Mouse (Mus musculus) urinary bladder, postnatal 10 days (tissue): ENCODE measurements around the gene Il31ra.

ENCODE experiments used
- DNase-seq: peaks from one replicate; pipeline ENCODE4 v3.0.0; 2022; ENCODE audit warnings: low spot score

Gene Il31ra

DNA sequence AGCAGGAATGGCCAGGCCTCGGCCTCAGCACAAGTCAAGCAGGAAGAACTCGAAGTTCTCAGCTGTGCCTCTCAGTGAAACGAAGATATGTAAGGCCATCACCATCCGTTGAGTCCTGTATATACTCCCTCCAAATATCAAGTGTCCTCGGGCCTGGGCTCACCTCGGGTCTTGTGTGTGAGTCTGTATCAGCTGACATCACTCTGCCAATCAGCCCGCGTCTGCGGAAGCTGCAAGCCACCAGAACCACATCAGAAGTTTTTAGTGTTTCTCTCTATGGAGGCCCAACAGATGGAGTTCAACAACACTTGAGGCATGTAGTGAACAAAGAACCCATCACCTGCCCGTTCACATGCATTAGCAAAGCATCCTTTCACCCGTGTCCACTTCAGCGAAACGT, 86.5 kb downstream of the Il31ra start:
- no peak for DNase-seq

DNA sequence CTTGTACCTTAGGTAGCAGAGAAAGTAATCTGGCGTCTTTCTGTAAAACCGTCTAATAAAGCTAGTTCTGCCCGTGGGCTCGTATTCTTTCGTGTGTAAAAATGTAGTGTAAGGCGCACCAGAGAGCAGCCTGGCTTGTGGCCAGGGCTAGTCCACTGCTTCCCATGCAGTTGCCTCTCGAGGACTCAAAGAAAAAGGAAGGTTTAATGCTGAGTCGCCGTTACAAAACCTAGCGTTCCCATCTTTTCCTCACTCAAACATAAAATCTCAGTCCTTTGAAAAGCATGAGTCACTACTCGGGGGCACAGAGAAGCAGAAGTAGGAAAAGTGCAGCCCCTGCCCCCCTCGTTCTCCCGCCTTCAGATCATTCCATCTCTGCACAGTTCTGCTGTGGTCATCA, 87.4 kb downstream of the Il31ra start:
- no peak for DNase-seq

DNA sequence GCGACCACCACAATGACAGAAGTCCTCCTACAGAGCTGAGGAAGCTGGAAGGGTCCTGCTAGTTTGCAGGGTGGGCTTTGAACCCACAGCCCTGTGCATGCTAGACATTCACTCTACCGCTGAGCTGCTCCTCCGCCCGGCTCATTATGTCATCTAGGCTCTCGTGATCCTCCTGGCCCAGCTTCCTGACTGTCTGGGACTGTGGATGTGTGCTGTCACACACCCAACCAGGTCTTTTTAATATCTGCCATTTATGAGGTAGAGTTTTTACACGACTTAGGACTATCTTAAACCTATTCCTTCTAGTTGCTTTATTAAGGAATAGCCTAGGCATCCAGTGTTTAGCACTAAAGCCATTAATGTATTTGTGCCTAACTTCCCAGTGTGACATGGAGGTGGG, 88.7 kb downstream of the Il31ra start:
- no peak for DNase-seq

DNA sequence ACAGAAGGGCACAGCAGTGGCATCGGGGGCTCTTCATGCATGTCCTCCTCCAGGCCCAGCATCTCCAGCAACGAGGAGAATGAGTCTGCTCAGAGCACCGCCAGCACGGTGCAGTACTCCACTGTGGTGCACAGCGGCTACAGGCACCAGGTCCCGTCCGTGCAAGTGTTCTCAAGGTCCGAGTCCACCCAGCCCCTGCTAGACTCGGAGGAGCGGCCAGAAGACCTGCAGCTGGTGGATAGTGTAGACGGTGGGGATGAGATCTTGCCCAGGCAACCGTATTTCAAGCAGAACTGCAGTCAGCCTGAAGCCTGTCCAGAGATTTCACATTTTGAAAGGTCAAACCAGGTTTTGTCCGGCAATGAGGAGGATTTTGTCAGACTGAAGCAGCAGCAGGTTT, 90.3 kb downstream of the Il31ra start:
- no peak for DNase-seq

DNA sequence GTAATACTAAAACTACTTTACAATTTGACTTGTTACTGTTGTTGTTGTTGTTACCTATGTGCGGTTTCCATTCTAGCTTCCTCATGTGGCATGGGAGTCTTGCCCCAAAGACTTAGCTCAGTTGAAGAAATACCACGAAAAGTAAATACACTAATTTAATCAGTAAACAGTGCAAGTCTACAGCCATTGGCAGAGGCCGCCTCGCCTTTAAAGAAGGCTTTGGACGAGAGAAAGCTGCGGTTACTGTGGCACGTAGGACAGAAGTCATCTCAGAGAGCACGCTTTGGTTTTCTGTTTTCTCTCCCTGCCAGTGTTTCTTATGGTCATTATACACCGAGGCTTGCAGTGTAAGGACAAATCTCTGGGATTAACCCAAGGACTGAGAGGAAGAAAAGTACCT, 93.7 kb downstream of the Il31ra start:
- no peak for DNase-seq

DNA sequence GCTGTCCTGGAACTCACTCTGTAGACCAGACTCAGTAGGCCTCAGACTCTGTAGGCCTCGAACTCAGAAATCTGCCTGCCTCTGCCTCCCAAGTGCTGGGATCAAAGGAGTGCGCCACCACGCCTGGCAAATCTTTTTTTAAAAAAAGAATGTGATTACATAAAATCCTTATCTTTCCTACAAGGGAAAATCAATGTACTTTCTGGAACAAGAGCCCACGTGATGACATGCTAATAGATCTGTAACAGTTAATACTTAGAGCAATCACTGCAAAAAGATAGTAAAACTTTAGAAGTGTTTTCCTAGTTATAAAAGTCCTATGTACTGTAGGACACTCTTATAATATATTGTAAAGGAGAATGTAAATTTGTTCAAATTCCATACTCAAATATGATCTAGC, 94.1 kb downstream of the Il31ra start:
- no peak for DNase-seq

DNA sequence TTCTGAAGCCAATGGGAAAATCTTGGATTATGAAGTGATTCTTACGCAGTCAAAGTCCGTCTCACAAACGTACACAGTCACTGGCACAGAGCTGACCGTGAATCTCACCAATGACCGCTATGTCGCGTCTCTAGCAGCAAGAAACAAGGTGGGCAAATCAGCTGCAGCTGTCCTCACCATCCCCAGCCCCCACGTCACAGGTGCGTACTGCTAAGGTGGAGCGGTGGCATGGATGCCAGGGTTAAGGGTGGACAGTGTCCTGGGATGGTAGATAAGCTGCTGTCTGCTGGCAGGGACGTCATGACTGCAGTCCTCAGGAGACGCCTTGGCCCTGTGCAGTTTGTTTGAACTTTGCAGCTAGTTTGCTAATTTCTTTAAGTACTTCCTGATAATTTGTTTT, 99.6 kb downstream of the Il31ra start:
- no peak for DNase-seq

DNA sequence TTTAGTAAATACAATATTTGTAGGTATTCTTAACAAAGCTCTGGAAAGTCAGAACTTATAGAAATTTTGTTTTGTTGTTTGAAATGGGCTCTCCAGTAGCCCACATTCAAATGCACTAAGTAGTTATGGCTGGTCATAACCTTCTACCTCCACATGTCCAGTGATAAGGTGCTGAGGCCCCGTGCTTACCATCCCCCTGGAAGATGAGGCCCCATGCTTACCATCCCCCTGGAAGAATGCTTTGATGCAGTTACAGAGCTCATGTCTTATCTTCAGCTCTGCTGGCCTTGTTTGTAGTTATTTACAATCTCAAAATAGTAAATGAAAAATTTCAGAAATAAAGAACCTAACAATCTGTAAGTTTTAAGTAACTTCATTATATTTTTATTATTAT, 101.9 kb downstream of the Il31ra start:
- DNase-seq: no peak

DNA sequence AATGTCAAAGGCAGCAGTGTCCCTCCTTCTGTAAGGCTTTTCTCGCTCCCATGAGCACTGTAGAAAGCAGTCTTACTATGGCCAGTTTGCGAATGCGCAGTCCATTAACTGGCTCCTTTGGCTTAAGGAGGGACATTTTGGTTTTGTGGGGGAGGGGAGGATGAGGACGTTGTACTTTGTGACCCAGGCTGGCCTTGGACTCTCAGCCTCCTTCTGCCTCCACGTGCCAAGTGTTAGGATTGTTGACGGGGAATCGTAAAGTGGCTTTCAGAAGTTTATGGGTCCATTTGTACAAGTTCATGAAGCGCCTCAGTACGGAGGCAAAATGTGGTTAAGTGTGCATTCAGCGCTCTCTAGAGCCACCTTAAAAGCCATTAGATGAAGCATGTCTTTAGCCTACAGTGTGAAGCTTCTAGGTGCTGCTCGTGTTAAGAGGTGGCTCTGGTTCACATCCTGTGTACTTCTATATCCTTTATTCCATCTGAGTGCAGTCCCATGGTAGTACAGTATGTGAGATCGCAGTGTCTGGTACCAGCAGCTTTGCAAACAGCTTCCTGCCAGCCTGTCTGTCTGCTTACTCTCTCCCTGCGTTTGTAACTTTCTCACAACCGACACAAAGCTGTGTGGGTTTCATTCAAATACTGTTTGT, 102.4 kb downstream of the Il31ra start:
- no peak for DNase-seq

DNA sequence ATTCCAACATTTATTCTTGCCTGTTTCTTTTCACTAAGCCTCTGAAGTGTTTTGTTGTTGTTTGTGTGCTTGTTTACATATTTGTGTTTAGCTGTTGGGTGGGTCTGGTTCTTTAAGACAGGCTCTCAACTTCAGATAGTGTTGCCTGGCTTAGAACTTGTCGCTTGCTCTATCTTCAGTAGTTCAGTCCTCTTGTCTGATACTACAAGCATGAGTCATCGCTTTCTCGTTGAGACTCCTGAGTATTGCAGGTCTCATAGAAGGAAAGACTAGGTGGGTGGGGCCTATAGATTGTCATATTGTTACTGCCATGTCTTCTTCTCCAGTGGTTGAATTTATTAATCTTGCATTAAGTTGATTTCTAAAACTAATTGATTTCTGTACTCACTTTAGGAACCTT, 104.1 kb downstream of the Il31ra start:
- DNase-seq: no peak

DNA sequence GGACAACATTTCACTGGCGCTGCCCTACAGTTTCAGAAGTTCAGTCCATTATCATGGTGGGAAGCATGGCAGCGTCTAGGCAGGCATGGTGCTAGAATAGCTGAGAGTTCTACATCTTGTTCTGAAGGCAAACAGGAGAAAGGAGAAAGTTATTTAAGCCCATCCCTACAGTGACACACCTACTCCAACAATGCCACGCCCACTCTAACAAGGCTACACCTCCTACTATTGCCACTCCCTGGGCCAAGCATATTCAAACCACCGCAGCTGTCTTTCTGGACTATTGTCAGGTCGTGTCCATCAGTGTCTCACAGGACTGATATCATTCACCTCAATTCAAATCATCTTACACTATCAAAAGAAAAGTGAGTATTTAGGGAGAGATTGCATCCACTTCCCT, 107.5 kb downstream of the Il31ra start:
- no peak for DNase-seq

DNA sequence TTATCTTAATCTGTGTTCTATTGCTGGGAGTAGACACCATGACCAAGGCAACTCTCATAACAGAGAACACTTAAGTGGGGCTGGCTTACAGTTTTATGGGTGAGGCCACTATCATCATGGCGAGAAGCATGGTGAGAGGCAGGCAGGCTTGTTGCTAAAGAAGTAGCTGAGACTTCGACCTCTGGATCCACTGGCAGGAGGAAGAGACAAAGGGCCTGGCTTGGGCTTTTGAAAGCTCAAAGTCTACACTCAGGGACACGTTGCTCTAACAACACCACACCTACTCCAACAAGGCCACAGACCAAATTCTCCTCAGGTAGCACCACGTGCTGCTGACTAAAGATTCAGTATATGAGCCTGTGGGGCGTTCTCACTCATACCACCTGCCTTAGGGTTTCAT, 107.9 kb downstream of the Il31ra start:
- DNase-seq: no peak

DNA sequence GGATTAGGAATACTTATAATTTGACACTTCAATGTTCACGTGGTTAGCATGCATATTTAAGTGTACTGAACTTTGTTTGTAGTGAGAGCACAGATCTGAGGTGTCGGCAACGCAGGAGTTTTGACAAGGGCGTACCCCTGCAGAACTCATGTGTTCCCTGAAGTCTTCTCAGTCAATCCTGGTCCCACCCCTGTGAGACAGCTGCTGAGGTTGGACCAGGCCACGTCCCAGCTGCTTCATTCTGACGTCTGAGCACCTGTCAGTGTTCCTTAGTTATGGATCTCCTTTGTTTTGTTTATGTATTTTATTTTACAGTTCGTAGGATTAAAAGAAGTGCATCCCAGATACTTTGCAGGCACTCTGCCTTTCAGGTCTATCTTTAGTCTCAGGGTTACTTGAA, 111.1 kb downstream of the Il31ra start:
- no peak for DNase-seq

DNA sequence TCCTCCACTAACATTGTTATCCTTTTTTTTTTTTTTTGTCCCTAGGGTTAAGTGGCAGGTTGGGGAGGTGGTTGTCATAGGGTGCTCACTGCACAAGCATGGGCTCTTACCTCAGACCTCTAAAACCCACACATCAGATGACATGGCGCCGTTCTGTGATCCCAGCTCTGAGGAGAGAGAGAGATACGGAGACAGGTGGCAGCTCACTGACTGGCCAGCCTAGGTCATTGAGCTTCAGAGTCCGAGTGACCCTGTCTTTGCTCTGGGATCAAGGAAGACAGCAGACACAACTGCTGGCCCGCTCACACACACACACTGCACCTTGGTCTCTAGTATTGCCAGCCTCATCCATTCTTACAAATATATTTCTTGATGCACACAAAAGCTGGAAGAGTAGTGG, 111.6 kb downstream of the Il31ra start:
- no peak for DNase-seq

DNA sequence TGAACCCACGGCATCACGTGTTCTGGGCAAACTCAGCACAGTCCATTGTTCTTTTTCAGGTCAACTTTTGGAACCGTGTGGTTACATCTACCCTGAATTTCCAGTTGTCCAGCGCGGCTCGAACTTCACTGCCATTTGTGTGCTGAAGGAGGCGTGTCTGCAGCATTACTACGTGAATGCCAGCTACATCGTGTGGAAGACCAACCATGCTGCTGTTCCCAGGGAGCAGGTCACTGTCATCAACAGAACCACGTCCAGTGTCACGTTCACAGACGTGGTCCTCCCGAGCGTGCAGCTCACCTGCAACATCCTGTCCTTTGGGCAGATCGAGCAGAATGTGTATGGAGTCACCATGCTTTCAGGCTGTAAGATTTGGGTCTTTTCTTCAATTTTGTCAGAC, 114.2 kb downstream of the Il31ra start:
- no peak for DNase-seq

DNA sequence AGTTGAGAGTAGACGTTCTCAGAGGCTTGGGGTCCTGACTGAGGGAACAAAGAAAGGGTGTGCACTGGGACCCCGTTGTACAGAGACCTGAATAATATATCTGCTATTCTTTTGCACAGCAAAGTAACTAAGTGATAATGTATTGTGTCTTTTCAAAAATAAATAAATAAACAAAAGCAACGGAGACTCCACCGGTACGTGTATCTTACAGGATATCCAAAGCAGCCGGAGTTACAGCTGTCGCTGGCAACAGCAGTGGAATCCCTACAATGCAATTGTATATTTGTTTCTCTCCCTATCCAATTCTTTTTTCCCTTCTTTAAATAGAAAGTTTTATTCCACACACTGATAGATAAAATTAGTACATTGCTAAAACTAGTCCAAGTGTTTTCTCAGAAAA, 115.1 kb downstream of the Il31ra start:
- DNase-seq: no peak

DNA sequence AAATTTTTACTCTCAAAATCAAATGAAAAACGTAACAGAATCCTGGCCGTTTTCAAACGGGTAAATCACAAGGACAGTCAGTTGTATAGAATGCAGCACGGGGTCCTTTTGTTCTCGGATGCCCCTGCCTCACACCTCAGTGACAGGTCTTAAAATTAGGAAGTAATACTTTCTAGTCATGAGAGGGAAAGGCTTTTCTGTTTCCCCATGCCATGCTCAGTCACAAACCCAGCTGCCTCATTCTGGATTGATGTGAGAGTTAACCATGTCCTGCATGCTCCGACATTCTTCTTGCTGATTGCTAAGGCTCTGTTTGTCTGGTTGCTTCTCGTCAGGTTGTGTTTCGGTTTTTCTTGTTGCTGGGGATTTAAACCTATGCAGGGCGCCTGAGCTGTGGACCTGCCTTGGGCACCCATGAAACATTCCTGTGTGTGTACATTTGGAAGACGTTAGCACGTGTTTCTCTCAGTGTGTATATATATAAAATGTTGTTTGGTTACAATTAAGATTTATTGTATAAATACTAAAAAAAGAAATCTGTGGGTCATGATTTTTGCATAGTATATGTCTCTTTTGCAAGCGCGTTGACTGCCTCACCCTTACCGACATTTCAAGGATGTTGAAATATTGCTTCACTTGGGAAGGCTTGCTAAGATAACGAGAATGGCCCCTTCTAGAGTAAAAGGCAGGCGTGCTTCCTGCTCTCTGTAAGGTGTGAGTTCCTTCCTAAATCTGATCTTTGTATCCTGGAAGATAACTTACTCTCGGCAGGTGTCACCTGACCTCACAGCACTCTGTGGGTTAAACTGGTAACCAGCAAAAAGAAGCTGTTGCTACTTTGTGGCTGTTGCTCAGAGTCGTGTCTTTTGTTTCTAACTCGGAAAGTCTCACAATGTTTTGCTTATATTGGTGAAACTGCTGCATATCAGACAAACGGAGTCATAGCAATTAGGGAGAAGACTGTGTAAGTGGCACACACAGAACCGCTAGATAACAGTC, 120.1 kb downstream of the Il31ra start:
- DNase-seq: no peak

DNA sequence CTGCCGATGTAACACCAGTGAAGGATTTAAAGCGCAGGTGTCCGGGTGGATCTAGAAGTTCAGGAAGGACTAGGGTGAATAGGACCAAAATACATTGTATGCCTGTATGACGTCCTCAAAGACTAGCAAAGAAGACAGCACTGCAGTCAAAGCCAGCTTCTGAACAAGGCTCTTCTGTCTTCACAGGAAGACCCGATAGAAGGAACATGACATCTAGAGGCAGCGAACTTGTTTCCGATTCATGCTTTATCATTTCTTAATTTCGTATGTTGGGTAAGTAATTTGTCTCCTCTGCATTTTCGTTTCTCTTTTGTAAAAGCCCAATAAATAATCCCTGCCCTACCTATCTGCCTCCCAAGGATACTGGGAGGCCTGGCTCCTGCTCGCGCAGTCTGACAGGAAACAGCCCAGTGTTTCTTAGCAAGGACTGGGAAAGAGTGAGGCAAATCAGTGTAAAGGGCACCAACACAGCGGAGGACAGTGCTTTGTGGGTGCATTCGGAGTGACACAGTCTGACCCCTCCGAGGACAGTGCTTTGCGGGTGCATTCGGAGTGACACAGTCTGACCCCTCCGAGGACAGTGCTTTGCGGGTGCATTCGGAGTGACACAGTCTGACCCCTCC, 121.6 kb downstream of the Il31ra start:
- DNase-seq: no peak

DNA sequence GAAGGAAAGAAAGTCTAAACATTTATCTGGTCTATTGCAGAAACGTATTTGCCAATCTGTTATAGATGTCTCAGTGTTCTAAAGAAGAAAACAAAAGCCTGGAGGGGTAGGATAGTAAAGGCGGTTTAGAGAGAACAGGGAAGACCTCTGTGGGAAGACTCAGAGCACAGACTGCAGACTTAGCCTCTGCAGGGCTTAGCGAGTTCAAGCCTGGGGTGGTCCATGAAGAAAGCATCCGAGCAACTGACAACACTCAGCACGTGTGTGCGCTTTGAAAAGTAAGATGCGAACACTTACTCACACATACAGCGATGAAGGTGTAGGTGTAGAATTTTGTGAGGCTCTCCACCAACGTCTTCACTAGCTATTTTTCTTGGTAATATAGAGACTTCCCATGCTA, 123.0 kb downstream of the Il31ra start:
- no peak for DNase-seq
